Mouse (Mus musculus): ENCODE measurements around the gene Cenps. TPM values are rescaled to one million over a fixed set of nuclear protein-coding genes. Genes with fewer than 3 reads are reported as not detected.
A peak's percentile ranks its signal among the peaks of the same experiment; 100 is the strongest.
"Not testable (repeated sequence)": the region's sequence is repeated elsewhere in the genome, so short reads cannot be mapped to it uniquely, and the experiment has no call there.

The Cenps gene
- total RNA-seq (2021): 10 to 100 TPM; 17.1 to 19.3 TPM
- long read RNA-seq, experiment 1, transcript Cenps-201 (5 exons, 1,110 nt): major isoform, 12 of 18 reads
- long read RNA-seq, experiment 1, partial matches to known transcripts: 0 of 18 reads
- long read RNA-seq, experiment 1, other reads (novel, unspliced or antisense): 6 of 18 reads
- long read RNA-seq, experiment 2, transcript Cenps-201 (5 exons, 1,110 nt): major isoform, 5 of 15 reads
- long read RNA-seq, experiment 2, partial matches to known transcripts: 1 of 15 reads
- long read RNA-seq, experiment 2, other reads (novel, unspliced or antisense): 8 of 15 reads

- peak; percentile 81 to 92 for DNase-seq (ENCODE audit: low spot score in 2 of 2)
These were observed at the start of gene Cenps for GRCm38 (mm10) chr4:149136982-149137770. Gene Cenps, minus strand, starts transcription at chr4:149137629.

DNA sequence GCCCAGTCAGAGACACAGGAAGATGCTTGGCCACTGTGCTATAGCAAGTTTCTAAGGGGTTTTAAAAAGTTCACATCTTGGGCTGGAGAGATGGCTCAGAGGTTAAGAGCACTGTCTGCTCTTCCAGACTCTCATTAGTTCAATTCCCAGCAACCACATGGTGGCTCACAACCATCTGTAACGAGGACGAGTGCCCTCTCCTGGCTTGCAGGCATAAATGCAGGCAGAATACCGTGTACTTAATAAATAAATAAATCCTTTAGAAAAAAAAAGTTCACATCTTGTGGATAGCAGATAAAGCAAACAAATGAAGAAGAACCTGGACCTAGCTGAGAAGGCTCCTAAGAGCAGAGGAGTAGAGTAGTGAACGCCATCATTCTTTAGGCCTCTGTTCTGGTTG is 45.3 kb upstream of the Cenps start:
- no peak for DNase-seq (ENCODE audit: low spot score in 2 of 2)

DNA sequence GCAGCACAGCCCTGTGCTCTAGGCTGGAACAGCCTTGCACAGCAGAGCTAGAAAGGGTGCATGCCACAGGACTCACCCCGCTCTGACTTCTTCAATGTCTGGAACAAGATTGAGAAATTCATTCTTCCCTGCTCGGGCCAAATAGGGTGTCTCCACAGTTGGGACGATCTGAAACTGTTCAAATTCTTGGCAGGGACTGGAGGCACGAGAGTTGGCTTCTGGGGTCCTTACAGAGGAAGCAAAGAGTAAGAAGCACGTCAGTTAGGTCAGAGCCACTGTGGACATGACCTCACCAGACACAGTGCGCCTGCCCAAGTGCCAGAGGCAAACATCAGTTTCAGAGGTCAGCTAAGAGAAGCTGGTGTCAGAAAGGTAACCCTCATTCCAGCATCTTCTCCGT is 44.8 kb upstream of the Cenps start:
- DNase-seq (ENCODE audit: low spot score in 2 of 2): no peak

DNA sequence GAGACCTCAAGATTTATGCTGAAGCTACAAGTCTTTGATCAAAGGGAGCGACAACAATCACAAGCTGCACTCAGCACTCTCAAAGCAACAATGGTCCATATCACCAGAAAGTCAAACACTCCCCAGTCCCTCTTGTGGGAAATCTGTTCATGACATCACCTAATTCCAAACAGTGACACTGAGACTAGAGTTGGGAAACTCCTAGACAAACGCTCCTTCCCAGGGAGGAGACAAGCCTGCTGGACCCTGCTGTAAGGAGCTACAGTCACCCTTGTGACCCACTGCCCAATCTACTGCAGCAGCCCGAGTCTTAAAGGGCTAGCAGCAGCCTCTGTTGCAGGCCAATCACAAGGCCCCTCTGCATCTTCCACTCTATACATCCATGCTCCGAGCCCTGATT is 42.1 kb upstream of the Cenps start:
- no peak for DNase-seq (ENCODE audit: low spot score in 2 of 2)

DNA sequence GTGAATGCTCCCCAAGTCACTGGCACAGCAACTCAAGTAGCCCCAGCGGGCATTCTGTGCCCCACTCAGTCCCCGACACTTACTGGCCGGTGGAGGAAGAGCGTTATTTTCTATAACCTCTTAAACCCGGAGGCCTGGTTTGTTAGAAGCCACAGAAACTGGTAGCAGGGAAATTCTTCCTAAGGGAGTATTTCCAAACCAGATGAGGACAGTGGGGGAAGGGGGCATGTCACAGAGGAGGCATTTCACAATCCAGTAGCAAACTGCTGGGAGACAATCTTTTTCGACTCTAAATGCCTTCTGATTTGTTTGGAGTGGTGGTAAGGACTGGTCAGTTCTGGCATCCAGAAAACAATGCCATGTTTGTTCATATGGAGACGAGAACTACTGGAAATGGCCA is 41.7 kb upstream of the Cenps start:
- no peak for DNase-seq (ENCODE audit: low spot score in 2 of 2)

GRCm38 (mm10) chr4:149178328-149178727 is 40.9 kb upstream of the Cenps start:
- DNase-seq (ENCODE audit: low spot score in 2 of 2): no peak

DNA sequence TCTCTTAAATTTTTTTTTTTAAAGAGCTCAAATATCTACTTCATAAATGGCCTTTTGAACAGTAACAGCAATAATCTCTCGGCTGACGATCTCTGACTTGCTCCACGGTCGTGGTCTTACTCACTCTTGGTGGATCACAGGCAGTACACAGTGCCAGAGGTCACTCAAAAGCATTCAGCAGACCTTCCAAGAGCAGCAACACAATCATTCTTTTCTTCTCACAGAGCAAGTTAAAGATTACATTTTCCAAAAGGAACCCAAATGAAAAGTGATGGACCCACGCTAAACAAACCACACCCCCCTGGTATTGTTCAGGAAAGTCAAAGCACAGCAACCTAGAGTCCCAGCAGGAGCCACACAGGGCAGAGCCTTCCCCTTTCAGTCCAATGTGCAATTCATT is 39.6 kb upstream of the Cenps start:
- no peak for DNase-seq (ENCODE audit: low spot score in 2 of 2)

DNA sequence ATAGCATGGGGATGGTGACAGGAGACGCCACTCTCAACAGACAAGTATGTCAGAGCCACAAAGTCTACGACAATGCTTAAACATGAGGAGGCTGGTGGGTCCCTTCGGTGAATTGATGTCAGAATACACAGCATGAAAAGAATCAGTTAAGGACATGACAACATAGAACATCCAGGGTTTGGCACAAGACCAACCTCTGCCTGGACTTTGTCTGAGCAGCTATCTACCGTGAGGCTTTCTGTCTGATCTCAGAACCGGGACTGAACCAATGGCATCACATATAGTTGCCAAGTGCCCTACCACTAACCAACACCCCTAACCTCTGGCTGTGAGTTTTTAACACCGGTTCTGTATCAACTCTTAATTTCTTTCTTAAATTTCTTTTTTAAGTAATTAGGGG is 39.2 kb upstream of the Cenps start:
- DNase-seq (ENCODE audit: low spot score in 2 of 2): no peak

GRCm38 (mm10) chr4:149173661-149174060 is 36.2 kb upstream of the Cenps start:
- no peak for DNase-seq (ENCODE audit: low spot score in 2 of 2)

DNA sequence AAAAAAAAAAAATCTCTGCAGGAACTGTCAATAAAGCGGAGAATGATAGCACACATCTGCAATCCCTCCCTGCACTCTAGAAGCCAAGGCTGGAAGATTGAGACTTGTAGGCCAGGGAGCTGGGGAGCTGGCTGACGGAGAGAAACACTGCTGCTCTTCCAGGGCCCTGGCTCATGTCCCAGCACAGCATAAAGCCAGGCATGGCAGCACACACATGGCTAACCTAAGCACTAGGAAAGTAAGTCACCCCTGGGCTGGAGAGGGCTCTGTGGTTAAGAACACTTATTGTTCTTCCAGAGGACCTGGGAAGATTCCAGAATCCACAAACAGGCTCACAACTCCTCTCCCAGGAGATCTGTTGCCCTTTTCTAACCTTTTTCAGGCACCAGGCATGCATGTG is 35.2 kb upstream of the Cenps start:
- no peak for DNase-seq (ENCODE audit: low spot score in 2 of 2)

DNA sequence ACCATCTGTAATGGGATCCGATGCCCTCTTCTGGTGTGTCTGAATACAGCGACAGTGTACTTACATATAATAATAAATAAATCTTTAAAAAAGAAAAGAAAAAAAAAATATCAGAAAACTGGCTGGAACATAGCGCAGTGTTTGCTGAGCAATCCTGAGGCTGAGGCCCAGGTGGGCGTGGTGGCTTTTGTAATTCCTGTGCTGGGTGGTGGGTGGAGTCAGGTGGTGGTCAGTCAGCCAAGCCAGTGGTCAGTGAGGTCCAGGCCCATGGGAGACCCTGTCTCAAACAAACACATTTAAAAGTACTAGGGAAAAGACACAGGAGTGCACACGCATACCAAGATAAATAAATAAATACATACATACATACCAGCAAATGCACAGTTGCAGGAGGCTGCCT is 34.7 kb upstream of the Cenps start:
- DNase-seq (ENCODE audit: low spot score in 2 of 2): no peak

- DNase-seq (ENCODE audit: low spot score in 2 of 2): no peak
These were observed 34.2 kb upstream of the Cenps start for GRCm38 (mm10) chr4:149171581-149171981.

GRCm38 (mm10) chr4:149170394-149170931 is 33.0 kb upstream of the Cenps start:
- no peak for DNase-seq (ENCODE audit: low spot score in 2 of 2)

- DNase-seq (ENCODE audit: low spot score in 2 of 2): not testable (repeated sequence)
These were observed 32.5 kb upstream of the Cenps start for GRCm38 (mm10) chr4:149169926-149170325.

DNA sequence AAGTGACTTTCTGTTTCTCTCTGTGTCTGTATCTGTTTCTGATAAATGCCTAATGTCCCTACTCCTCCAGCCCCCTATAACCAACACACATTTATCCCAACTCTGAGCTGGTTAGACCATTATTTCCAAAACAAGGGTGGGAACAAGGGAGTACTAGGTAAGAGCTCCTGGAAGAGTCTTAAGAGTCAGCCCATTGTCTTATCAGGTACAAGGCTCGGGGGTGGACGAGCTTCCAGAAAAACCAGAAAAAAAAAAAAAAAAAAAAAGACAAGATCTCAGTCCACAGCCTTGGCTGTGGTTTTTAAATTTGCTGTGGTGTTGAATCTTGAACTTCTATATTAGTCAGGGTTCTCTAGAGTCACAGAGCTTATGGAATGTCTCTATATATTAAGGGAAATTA is 30.6 kb upstream of the Cenps start:
- no peak for DNase-seq (ENCODE audit: low spot score in 2 of 2)

DNA sequence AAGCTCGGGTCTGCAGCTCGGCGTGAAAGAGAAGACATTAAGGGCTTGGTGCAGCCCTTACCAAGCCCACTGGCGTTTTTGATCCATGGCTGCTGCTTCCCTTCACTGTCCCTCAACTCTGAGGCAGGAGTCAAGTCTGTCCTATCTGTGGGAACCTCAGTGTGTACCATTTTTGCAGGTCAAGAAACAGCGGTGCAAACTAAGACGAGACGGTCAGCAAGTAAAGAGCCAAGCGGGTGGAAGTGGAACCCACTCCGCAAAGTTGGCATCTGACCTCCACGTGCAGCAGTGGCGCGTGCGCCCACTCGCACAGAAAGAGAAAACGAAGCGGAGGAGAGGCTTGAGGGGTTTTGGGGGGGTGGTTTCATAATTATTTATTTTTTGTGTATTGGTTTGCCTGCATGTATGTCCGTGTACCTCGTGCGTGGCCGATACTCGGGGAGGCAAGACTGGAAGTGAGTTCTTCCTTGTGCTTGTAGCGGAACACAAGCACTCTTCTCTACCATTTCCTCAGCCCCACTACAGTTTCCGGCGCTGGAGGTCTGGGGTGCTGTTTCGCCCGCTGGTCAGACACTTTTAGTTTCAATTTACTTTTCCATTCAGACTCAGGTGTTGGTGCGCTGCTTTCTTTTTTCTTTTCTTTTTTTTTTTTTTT is 29.7 kb upstream of the Cenps start:
- DNase-seq (ENCODE audit: low spot score in 2 of 2): no peak

DNA sequence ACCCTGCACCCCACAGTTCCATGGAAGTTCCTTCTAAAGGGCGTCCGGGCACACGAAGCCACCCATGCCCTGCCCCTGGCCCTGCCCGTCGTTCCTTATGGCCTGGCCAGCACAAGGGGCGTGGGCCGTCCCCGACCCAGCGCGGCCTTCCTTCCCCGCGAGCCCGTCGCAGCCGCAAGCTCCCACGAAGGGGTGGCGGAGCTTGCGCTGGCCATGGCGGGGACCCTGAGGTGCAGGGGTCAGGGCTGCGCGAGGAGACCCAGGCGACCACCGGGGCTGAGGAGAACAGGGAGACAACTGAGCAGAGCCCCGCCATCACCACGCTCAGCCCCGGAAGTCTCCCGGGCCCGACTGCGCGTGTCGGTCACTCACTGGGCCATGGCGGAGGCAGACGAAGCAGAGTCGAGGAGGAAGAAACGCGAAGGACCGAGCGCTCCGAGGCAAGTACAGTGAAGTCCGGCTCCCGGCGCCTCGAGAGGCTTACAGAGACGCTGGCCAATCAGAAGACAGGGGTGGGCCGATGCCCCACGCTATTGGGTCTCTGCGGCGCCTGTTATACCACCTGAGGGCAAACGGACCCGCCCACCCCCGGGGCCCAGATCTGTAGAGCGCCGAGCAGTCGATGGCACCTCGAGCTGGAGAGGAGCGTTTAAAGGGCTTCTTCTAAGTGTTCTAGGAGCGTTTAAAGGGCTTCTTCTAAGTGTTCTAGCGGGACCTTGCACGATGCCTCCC is 29.0 kb upstream of the Cenps start, which contains the start of gene Pgd:
Pgd (minus strand) TSS at position 557 of the 732 bp plus-strand sequence.
- peak; percentile 88 to 91 for DNase-seq (ENCODE audit: low spot score in 2 of 2)

GRCm38 (mm10) chr4:149164150-149164549 is 26.7 kb upstream of the Cenps start:
- DNase-seq (ENCODE audit: low spot score in 2 of 2): no peak

- DNase-seq (ENCODE audit: low spot score in 2 of 2): no peak
These were observed 25.8 kb upstream of the Cenps start for GRCm38 (mm10) chr4:149163196-149163595.

- DNase-seq (ENCODE audit: low spot score in 2 of 2): no peak
These were observed 23.7 kb upstream of the Cenps start for GRCm38 (mm10) chr4:149161166-149161565.

- DNase-seq (ENCODE audit: low spot score in 2 of 2): no peak
These were observed 22.5 kb upstream of the Cenps start for GRCm38 (mm10) chr4:149159891-149160290.

Measured in adrenal gland, postnatal 4 days (tissue).